Mouse (Mus musculus) limb, embryonic 14.5 days (tissue): ENCODE data around the gene Fgd5. TPM values are rescaled to one million over a fixed set of nuclear protein-coding genes. Genes with fewer than 3 reads are reported as not detected.

Experiments used
- ATAC-seq: fragments of 200-750 bp; cut with Nextera tagmentation; 2 replicates; pipeline ENCODE4 v1.8.0; 2017; ENCODE audit warnings: low read depth, moderate number of reproducible peaks, moderate TSS enrichment; ENCODE audit not compliant: low FRiP score
- DNase-seq: peaks from one replicate; pipeline ENCODE4 v3.0.0-alpha.2; 2015; ENCODE audit warnings: low spot score
- H3K27ac ChIP-seq: fragments of 300-500 bp; sonication (generic); replicated peaks from 2 replicates; pipeline ENCODE4 v1.5.1; 2014; ENCODE audit warnings: low read depth, mild to moderate bottlenecking, low read length, moderate library complexity, mixed read lengths
- H3K27me3 ChIP-seq: fragments of 300-500 bp; sonication (generic); 2 replicates; pipeline ENCODE4 v1.6.1; 2014; ENCODE audit warnings: low read length, mixed read lengths; ENCODE audit not compliant: control insufficient read depth, insufficient read depth
- H3K36me3 ChIP-seq: fragments of 300-500 bp; sonication (generic); 2 replicates; pipeline ENCODE4 v1.6.1; 2014; ENCODE audit warnings: mild to moderate bottlenecking, low read length, moderate library complexity, mixed read lengths; ENCODE audit not compliant: control insufficient read depth, insufficient read depth
- H3K4me1 ChIP-seq: fragments of 300-500 bp; sonication (generic); 2 replicates; pipeline ENCODE4 v1.6.1; 2014; ENCODE audit warnings: antibody characterized with exemption, low read length, mixed read lengths; ENCODE audit not compliant: control insufficient read depth, insufficient read depth
- H3K4me2 ChIP-seq: fragments of 300-500 bp; sonication (generic); replicated peaks from 2 replicates; pipeline ENCODE4 v1.6.1; 2014; ENCODE audit warnings: low read depth, mild to moderate bottlenecking, low read length, moderate library complexity; ENCODE audit not compliant: severe bottlenecking
- H3K4me3 ChIP-seq: fragments of 300-500 bp; sonication (generic); replicated peaks from 2 replicates; pipeline ENCODE4 v1.5.1; 2014; ENCODE audit warnings: low read length
- H3K9ac ChIP-seq: fragments of 300-500 bp; sonication (generic); 2 replicates; pipeline ENCODE4 v1.6.1; 2014; ENCODE audit warnings: mild to moderate bottlenecking, low read depth, low read length, moderate library complexity; ENCODE audit not compliant: severe bottlenecking
- H3K9me3 ChIP-seq: fragments of 300-500 bp; sonication (generic); 2 replicates; pipeline ENCODE4 v1.6.1; 2016; ENCODE audit warnings: low read length; ENCODE audit not compliant: control insufficient read depth
- POLR2A ChIP-seq: fragments of 200-500 bp; IDR thresholded peaks from 2 replicates; pipeline ENCODE4 v1.8.0; 2012; ENCODE audit warnings: inconsistent platforms, mild to moderate bottlenecking, moderate library complexity, borderline replicate concordance; ENCODE audit not compliant: insufficient read depth, insufficient read length; ENCODE audit errors: extremely low read depth
- WGBS: fragments of 180-500 bp; shearing (Covaris S2); extraction: QIAGEN DNeasy Blood & Tissue Kit; methylation state at CpG from one replicate; pipeline ENCODE4 v1.1.7; 2014; 5-methylcytosine and 5-hydroxymethylcytosine counted together
- polyA plus RNA-seq, 2 experiments: library from polyadenylated mRNA; depleted of rRNA in 1 of 2; stranded (reverse) in 1 of 2; unstranded in 1 of 2; fragments of >200 nt; fragmentation: Nextera tagmentation in 1 of 2; extraction: Ambion mirVana in 1 of 2; gene quantifications; 2 replicates each; pipeline versions ENCODE4 v1.2.1 to v1.2.3; 2012 to 2014

Fgd5 gene
- polyA plus RNA-seq, 2 experiments = 8.5 to 10.9 TPM

- H3K9me3 ChIP-seq = no peaks in the 10 kb centered on the region
- H3K9ac ChIP-seq = no peak overlapping the region
- WGBS = 47% methylated on average over 8 of the region's 8 CpGs
- no peaks in the 10 kb centered on the region for H3K36me3 ChIP-seq
- DNase-seq = no peak
- ATAC-seq = no peak
- no peak overlapping the region for H3K4me3 ChIP-seq
- no peak overlapping the region for H3K27ac ChIP-seq
- H3K4me1 ChIP-seq = no peaks in the 10 kb centered on the region
- H3K4me2 ChIP-seq = no peak overlapping the region
- no peak for TF ChIP-seq POLR2A
- H3K27me3 ChIP-seq = no peaks in the 10 kb centered on the region
Measured at GRCm38 (mm10) chr6:91996072-91996471, 17.4 kb downstream of the Fgd5 start.

- WGBS = 100% methylated on average over 1 of the region's 1 CpGs
- TF ChIP-seq POLR2A = no peak
- Histone ChIP-seq H3K4me1 (0 out of 2 replicates have a peak, but pooled peaks cover 4% of the 10 kb centered on the region), H3K27ac (no peak overlapping the region), H3K27me3 (no peaks in the 10 kb centered on the region), H3K9ac (no peak overlapping the region), H3K4me2 (no peak overlapping the region), H3K4me3 (no peak overlapping the region), H3K36me3 (no peaks in the 10 kb centered on the region), H3K9me3 (no peaks in the 10 kb centered on the region)
- ATAC-seq (no peak), DNase-seq (no peak)
Measured at GRCm38 (mm10) chr6:92002558-92003285, 24.0 kb downstream of the Fgd5 start.

GRCm38 (mm10) chr6:92003646-92004045, 25.0 kb downstream of the Fgd5 start:
- WGBS = 33% methylated on average over 2 of the region's 2 CpGs
- H3K4me1 ChIP-seq = 0 out of 2 replicates have a peak, but pooled peaks cover 4% of the 10 kb centered on the region
- H3K27ac ChIP-seq = no peak overlapping the region
- H3K9me3 ChIP-seq = no peaks in the 10 kb centered on the region
- no peaks in the 10 kb centered on the region for H3K36me3 ChIP-seq
- TF ChIP-seq POLR2A = no peak
- H3K27me3 ChIP-seq = no peaks in the 10 kb centered on the region
- no peak overlapping the region for H3K4me3 ChIP-seq
- no peak for ATAC-seq
- H3K4me2 ChIP-seq = no peak overlapping the region
- DNase-seq = no peak
- H3K9ac ChIP-seq = no peak overlapping the region

- 23% methylated on average over 6 of the region's 6 CpGs for WGBS
- H3K27ac ChIP-seq = no peak overlapping the region
Measured at GRCm38 (mm10) chr6:92004137-92004805, 25.6 kb downstream of the Fgd5 start.

GRCm38 (mm10) chr6:92004806-92005205, 26.1 kb downstream of the Fgd5 start:
- 24% methylated on average over 3 of the region's 3 CpGs for whole genome bisulfite sequencing
- TF ChIP-seq POLR2A = no peak
- Histone ChIP-seq H3K27me3 (no peaks in the 10 kb centered on the region), H3K4me1 (0 out of 2 replicates have a peak, but pooled peaks cover 4% of the 10 kb centered on the region), H3K27ac (no peak overlapping the region), H3K4me2 (no peak overlapping the region), H3K36me3 (no peaks in the 10 kb centered on the region), H3K9ac (no peak overlapping the region), H3K4me3 (no peak overlapping the region), H3K9me3 (no peaks in the 10 kb centered on the region)
- ATAC-seq (no peak), DNase-seq (no peak)

More at GRCm38 (mm10) chr6:92004137-92004805, 25.6 kb downstream of the Fgd5 start:
- 0 out of 2 replicates have a peak, but pooled peaks cover 4% of the 10 kb centered on the region for H3K4me1 ChIP-seq
- DNase-seq (no peak), ATAC-seq (no peak)
- no peak overlapping the region for H3K4me3 ChIP-seq
- no peaks in the 10 kb centered on the region for H3K36me3 ChIP-seq
- no peaks in the 10 kb centered on the region for H3K9me3 ChIP-seq
- no peaks in the 10 kb centered on the region for H3K27me3 ChIP-seq
- H3K4me2 ChIP-seq = no peak overlapping the region
- H3K9ac ChIP-seq = no peak overlapping the region
- TF ChIP-seq POLR2A = no peak
